Mouse (Mus musculus): ENCODE data around the gene Olfr469.
"Not testable (repeated sequence)": the region's sequence is repeated elsewhere in the genome, so short reads cannot be mapped to it uniquely, and the experiment has no call there.

Gene Olfr469

GRCm38 (mm10) chr7:107825441-107825840 lies at the start of gene Olfr469:
Gene Olfr469, minus strand, starts transcription at chr7:107825541.
- not testable (repeated sequence) for DNase-seq

- DNase-seq = not testable (repeated sequence)
Measured at GRCm38 (mm10) chr7:107847390-107847789, 22.0 kb upstream of the Olfr469 start, which contains the start of gene Olfr470. Gene Olfr470, minus strand, starts transcription at chr7:107847490.

- DNase-seq = no peak
Measured at GRCm38 (mm10) chr7:107841719-107842118, 16.4 kb upstream of the Olfr469 start.

- DNase-seq = not testable (repeated sequence)
Measured at GRCm38 (mm10) chr7:107823867-107824266, 1.5 kb downstream of the Olfr469 start.

GRCm38 (mm10) chr7:107819442-107819841 lies 5.9 kb downstream of the Olfr469 start:
- no peak for DNase-seq

GRCm38 (mm10) chr7:107811963-107812362 lies 13.4 kb downstream of the Olfr469 start, which contains the start of gene Olfr467:
Gene Olfr467, plus strand, starts transcription at chr7:107812263.
- no peak for DNase-seq

- no peak for DNase-seq
Measured at GRCm38 (mm10) chr7:107802138-107802537, 23.2 kb downstream of the Olfr469 start.

GRCm38 (mm10) chr7:107801108-107801507 lies 24.2 kb downstream of the Olfr469 start, which contains the start of gene Ovch2:
Gene Ovch2, minus strand, starts transcription at chr7:107801208.
- DNase-seq = no peak

GRCm38 (mm10) chr7:107796500-107796899 lies 28.8 kb downstream of the Olfr469 start:
- DNase-seq = no peak

GRCm38 (mm10) chr7:107787977-107788620 lies 37.2 kb downstream of the Olfr469 start:
- DNase-seq = peak; percentile 5

- DNase-seq = no peak
Measured at GRCm38 (mm10) chr7:107779611-107780010, 45.7 kb downstream of the Olfr469 start.

GRCm38 (mm10) chr7:107778216-107778615 lies 47.1 kb downstream of the Olfr469 start:
- no peak for DNase-seq

- DNase-seq = no peak
Measured at GRCm38 (mm10) chr7:107770812-107771211, 54.5 kb downstream of the Olfr469 start.

Measured in lung, postnatal 14 days (tissue).